Mouse (Mus musculus): Measurements from ENCODE around the gene Spib.

The Spib gene

DNA sequence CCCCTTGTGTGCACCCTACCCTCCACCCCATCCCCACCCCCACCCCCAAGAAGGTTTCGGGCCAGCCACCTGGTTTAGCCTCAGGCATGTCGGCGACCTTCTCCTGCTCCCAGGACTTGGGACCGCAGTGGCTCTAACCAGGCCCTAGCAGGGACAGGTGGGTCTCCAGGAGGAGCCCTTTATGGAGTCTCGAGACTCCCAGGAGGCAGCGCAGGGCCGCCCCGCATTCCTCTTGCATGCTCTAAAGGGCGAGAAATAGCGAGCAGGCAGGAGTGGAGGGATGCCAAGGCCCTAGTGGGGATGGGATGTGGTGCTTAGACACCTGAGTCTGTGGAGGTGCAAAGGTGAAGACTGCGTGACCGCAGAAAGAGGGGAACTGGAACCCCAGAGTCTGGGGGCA lies 7.4 kb downstream of the Spib start, which contains the start of gene Mybpc2:
Gene Mybpc2, minus strand, starts transcription at position 155 of the 400 bp plus-strand sequence.
- peak; percentile 45 to 57 for DNase-seq

DNA sequence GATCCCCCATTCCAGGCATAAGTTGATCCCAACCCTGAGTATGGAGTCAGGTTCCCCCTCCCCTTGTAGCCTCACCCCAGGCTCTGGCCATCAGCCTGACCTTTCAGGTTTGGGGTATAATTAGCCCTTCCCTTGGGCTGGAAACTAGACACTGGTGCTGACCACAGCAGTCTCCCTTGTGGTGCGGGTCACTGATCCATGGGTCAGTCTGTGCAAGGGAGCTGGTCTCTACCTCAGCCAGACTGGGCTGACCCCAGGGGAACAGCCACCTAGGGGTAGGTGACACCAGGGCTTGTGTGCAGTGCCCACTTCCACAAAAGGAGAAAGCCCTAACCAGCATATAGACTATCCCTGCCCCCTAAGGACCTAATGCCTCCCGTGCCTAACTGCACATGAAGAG lies 8.8 kb downstream of the Spib start:
- no peak for DNase-seq

DNA sequence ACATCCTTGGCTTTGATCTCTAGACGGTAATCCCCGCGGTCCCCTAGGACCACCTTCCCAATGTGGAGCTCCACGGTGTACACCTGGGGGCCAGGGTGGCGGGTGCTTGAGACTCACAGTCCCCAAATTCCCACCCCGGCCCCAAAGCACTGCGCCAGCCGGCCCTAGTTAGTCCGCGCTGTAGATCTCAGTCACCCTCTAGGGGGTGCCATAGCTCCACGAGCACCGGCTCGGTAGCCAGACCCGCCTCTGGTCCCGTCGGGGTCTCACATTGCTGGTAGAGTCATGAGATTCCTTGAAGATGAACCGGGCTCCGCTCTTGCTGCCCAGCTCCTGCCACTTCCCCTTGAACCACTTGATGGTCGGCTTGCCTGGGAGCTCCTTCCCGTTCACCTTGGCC lies 10.2 kb downstream of the Spib start:
- DNase-seq = peak; percentile 88 to 90

DNA sequence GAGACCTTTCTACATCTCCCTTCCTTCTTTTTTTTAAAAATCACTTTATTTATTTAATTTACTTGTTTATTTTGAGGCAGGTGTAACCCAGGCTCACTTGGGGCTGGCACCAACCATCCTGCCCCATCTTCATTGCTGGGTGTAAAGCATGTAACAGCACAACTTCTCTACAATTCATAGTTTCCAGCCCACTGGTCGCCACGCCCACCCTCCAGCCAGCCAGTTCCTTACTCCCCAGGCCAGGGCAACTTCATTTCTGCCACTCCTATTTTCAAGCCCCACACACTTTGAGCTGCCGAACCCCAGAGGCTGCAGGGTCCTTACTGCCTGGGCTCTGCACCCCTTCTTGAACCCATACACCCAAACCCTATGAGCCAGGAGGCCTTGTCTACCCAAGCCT lies 10.9 kb downstream of the Spib start:
- no peak for DNase-seq

DNA sequence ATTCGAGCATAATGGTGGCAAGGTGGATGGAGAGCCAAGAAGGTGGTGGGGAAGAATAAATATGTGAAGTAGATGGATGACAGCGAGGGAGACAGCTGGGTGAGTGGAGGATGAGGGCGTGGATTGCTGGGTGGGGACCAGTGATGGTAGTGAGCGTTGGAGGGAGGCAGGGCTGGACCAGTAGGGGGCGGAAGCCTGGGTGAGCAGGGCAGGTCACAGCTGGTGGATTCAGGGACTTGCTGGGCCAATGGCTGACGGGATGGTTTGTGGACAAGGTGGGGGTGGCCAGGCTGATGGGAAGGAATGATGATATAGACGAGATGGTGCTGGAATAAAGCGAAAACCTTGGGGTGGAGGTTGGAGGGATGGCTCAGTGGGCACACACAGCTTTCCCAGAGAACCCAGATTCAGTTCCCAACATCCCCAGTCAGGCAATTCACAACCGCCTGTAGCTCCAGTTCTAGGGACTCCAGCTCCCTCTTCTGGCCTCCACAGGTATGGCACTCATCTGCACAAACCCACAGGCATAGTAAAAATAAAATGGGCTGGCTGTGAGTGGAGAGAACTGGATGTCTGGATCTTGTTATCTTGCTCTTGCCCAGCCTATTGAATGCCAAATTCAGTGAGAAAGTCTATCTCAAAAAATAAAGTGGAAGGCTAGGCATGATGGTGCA lies 12.5 kb downstream of the Spib start:
- DNase-seq = no peak

DNA sequence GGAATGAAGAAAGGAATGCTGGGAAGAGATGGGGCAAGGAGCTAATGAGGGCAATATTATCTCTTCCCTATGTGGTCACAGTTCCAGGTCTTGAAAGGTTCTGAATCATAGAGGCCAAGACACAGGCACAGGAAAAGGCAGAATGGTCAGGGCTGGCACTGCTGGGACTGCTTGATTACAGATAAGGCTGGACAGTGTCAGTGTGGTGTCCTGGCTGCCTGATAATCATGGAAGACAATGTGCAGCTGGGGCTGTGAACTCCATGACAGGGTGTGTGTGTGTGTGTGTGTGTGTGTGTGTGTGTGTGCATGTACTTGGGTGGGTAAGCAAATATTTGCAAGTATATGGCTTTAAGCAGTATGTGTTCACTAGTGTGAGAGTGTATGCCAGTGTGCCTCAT lies 24.4 kb downstream of the Spib start:
- no peak for DNase-seq

DNA sequence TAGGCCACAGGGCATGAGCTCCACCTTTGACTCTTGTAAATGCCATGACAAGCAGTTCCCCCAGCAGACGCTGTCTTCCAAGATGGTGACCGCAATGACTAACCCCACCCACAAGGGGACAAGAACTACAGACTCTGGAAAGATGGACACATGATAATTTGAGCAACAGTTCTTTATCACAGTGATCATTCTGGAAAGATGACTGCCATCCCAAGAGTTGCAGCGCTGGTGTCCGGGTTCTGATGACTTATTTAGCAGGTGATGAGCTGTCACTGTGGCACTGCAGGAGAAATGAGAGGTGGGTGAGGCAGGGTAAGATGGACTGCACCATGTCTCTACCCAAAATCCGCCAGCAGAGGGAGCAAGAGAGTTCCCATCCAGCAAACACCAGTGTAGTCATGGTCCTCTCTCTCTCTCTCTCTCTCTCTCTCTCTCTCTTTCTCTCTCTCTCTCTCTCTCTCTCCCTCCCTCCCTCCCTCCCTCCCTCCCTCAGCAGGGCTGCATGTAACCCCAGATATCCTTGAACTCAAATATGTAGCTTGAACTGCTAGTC lies 30.2 kb downstream of the Spib start:
- peak; percentile 91 to 93 for DNase-seq

DNA sequence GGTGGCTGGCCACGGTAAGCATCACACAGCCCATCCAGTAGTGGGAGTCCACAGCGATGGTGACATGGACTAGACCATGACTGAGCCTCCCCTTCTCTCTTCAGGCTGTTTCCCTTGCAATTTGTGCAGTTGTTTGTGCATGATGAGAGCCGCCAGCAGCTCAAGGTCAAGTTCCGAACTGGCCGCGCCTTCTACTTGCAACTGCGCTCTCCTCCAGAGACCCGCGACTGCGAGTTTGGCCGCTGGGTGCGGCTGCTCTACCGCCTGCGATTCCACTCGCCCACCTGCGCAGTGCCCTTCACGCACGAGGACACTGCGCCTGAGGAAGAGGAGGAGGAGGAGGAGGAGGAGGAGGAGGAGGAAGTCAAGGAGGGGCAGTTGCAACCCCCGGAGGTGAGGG lies 31.8 kb downstream of the Spib start:
- DNase-seq = peak in 1 of 2 experiments; percentile 4

DNA sequence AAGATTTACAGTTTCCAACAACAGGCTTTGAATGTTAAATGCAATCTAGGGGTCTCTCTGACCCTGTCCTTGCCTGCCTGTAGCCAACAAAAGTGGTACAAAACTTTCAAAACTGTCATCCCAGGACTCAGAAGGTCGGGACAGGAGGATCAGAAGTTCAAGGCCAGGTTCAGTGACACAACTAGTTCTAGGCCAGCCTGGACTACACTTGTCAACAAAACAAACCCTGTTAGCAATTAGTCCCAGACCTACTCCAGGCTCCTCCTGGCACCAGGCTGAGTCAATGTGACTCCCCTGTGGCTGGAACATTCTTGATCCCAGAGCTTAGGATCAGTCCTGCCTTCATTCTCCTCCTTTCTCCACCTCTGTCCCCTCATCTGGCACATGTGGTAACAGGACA lies 32.9 kb downstream of the Spib start:
- peak in 1 of 2 experiments; percentile 7 for DNase-seq

DNA sequence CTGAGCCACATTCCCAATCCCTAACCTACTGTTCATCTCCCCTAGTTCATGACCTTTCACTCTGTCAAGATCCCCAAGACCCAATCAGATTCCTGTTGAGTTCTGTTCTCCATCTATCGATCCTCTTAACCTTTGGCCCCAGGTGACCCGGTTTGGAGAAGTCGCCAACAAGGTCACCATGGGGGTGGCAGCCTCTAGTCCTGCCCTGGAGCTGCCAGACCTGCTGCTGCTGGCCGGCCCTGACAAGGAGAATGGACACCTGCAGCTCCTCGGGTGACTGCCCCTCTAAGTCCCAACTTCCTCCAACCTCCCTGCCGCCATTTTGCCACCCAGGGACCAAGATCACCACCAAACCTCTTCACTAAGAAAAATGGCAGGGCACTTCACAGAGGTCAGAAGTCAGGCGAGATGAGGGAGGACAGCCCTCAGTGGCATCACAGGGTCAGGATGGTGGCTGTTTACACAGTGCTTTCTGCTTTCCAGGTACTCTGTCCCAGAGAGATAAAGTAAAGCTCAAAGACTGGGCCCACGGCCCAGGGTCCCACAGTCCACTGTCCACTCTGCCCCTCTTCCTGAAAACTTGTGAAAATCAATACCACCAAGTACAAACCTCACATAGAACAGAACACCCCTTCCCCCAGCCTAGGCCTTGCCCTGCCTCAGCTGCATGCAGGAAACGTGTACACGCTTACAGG lies 34.4 kb downstream of the Spib start:
- peak; percentile 36 to 38 for DNase-seq

DNA sequence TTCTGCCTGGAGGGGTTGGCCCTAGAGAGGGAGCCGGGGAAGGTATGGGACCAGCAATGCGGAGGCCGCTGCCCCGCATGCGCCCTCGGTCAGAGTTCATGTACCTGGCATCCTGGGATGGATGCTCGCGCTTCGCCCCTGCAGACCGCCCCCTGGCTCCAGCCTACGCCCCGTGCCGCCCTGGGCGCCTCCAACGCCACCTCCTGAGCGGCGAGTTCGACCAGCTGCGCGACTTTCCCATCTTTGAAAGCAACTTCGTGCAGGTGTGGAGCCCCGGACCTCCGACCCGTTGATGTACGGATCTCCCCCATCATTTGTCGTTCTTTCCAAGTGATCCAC lies 35.1 kb downstream of the Spib start:
- no peak for DNase-seq

DNA sequence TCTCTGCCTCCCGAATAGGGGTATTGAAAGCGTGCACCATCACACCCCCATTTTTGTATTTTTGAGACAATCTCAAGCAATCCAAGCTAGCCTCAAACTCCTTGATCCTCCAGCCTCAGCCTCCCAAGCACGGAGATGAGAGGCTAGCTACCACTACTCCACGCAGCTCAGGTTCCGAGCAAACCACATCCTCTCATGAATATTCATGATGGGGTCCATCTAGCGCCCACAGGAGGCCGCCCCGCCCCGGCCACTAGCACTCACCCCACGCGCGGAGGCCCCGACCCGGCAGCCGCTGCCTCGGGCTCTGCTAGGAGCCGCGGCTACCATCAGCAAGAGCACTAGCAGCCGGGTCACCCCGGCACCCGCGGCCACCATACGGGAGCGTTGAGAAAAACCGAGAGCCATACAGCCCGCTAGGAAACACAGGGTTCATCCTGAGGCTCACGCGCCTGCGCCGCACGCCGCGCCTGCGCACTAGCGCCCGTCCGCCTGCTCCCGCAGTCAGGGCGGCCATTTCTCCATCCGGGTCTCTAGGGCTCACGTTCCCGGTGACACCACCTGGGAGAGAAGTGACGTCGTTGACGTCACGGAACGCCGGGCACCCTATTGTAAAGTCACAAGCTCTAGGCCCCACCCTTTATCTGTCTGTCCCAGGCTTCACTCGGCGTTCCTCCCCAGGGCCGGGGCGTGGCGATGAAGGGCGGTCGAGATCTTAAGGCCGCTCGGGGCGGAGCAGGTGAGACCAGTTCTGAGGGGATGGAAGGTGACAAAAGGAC lies 35.7 kb downstream of the Spib start, which contains the start of the genes Emc10 and Fam71e1:
Gene Emc10, minus strand, starts transcription at position 538 of the 779 bp plus-strand sequence.
Gene Fam71e1, plus strand, starts transcription at position 590 of the 779 bp plus-strand sequence.
- DNase-seq = peak; percentile 99

DNA sequence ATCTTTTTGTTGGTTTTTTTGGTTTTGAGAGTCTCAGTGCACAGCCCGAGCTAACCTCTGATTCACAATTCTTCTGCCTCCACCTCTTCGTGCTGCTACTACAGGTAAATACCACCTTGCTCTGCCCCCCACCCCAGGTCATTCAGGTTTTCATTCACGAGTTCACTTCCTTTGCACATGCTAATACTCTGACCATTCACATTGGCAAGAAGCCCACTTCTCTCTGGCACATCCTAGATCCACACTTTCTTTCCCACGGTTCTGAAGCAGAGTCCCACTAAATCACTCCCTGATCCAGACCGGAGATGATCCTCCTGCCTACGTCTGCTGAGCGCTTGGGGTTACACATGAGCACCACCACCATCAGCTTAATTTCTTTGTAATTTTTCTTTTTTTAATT lies 36.8 kb downstream of the Spib start:
- peak in 1 of 2 experiments; percentile 47 for DNase-seq

DNA sequence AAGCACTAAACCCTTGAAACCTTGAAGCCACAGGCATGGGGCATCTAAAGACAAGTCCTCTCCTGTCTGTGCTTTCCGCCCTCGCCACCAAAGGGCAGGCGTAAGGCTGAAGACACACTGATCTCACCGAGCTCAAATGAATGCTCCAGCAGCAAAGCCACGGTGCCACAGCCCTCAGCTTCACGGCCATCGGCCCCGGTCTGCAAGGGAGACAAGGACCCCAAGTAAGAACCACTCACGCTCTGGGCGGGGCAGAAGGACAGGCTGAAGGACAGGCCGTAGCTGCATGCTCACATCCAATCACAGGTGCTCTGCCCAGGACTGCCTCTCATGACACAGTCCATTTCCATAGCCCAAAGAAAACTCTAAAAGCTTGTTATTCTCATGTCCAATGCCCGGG lies 37.2 kb downstream of the Spib start:
- DNase-seq = peak in 1 of 2 experiments; percentile 11

DNA sequence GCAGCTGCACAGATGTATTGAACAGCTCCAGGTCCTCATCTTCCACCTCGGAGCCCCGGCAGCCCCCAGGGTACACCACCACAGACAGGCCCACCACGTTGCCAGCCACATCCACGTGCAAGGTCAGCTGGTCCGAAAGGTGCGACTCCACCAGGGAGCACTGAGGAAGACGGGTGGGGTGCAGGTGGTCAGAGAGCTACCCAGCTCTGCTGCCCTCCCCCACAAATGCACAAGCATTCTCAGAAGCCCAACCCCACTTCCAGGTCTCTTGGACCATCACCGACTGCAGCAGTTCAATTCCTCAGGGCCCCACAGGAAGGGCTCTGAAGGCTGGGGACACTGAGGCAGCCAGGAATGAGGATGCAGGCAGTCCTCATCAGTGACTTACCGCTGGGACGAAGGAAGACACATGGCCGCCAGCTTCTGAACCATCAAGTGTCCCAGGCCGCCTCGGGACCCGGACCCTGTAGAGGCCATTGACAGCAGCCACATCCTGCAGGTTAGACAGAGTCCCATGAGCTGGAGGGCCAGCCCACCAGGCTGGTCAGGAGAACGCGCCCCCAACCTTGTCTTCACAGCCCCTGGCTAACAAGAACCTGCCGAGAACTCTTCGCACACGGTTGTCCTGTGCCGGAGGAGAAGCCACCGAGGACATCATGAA lies 39.6 kb downstream of the Spib start:
- peak; percentile 3 to 5 for DNase-seq

DNA sequence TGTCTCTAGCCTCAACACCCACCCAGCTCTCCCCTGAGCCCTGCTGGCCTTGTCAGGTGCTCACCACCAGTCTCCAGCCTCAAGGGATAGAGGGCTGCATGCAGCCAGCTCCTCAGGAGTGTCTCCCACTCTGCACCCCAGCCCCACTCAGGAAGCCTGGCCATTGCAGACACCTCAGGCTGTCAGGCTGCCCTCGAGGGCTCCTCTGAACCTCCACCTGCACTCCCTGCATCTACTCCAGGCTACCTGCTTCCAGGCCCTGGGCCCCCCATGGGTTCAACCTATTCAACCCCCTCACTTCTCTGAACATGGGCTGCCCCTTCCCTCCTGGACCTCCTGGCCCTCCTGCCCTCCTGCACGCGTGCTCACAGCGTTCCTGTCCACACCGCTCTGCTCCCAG lies 40.5 kb downstream of the Spib start:
- peak in 1 of 2 experiments; percentile 11 for DNase-seq

DNA sequence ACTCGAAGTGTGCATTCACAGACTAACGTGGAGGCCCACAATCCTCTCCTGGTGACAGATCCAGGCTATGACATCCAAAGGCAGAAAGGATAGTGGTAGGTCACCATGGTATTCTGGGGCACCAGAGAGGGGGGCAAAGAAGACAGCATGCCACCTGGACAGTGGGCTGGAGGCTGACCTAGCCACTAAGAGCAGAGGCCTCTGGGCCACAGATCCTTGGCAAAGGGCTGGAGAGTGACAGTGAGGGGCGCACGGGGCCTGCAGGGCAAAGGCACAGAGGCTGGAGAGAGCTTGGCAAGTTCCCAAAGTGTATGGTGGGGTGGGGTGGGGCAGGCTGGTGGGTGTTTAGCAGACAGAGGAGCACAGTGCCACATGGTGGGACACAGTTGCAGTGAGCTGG lies 41.6 kb downstream of the Spib start:
- DNase-seq = peak; percentile 21 to 34

DNA sequence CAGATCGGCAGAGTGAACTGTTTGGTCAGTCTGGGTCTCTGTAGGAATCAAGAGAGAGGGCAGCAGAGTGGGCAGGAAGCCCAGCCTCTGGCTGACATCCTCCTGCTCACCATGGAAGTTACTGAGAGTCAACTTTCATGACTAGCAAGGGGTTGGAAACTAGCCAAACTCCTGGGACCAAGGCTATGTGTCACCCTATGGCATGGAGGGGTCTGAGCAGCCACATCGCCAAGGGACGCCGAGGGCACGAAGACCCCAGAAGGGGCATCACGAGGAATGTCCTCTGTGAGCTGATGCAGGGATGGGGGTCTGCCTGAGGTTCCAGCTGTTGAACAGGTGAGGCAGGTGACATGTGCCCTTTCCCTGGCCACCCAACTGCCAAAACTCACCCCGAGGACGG lies 43.3 kb downstream of the Spib start:
- peak; percentile 21 to 37 for DNase-seq

DNA sequence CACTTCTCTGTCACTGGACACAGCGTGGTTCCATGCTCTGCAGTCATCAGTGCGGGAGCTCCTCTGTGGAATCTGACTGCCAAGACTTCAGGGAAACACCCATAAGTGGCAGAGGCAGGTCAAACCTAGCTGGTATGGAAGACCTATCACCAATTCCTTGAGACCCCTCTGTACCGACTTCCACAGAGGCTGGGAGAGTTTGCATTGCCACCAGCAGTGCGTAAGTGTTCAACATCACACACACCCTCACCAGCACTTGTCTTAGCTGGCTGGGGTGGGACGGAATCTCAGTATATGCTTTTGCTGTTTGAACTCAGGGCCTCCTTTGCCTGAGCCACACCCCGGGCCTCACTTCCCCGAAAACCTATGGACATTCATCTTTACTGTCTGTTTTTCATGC lies 43.9 kb downstream of the Spib start:
- peak in 1 of 2 experiments; percentile 4 for DNase-seq

DNA sequence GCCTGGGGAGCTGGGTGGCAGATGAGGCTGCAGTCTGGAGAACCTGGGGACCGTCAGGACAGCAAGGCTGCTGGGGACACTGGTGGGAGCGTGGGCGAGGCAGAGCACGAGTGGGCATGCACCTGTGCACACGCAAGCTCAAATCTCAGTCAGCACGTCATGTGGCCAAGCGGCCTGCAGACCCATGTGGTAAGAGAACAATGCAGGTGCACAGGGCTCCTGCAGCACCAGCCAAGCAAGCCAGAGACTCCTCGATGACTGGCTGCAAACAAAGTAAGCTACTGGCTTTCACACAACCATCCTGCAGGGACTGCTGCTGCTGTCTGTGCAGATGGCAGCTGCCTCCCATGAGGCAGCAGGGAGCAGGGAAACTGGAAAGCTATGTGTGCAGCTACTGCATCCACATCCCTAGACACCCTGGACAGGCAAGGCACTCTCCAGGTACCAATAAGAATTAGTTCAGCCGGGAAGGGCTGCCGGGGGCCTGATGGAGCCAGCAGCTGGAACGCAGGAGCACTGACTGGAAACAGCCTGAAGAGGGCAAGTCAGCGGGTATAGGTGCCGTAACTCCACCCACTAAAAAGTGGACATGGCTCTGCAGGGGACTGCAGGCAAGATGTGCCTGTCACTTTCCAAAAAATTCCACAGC lies 44.8 kb downstream of the Spib start:
- DNase-seq = peak; percentile 9 to 12

DNA sequence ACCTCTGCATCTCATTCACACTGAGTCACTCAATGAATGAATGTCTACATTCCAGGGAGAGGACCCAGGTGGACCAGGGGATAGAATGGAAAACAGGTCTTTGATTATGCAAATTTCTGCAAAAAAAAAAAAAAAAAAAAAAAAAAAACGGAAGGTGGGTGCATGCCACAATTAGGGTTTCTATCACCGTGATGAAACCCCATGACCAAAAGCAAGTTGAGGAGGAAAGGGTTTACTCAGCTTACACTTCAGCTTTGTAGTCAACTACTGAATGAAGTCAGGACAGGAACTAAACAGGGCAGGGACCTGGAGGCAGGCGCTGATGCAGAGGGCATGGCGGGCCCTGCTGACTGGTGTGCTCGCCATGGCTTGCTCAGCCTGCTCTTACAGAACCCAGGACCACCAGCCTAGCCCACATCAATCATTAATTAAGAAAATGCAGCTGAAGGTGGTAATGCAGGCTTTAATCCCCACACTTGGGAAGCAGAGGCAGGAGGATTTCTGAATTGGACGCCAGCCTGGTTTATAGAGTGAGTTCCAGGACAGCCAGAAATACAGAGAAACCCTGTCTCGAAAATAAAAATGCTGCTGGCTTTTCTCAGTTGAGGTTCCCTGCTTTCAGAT lies 46.2 kb downstream of the Spib start:
- peak; percentile 4 to 14 for DNase-seq
